Mouse (Mus musculus) liver, adult 2 months (tissue): Measurements from ENCODE around the gene Ntm.

ENCODE experiments used
- CTCF ChIP-seq: fragments of 200-500 bp; IDR thresholded peaks from 2 replicates; pipeline ENCODE4 v1.5.1; 2011; ENCODE audit warnings: low read depth, low read length, control low read depth
- POLR2A ChIP-seq: fragments of 200-500 bp; IDR thresholded peaks from 2 replicates; pipeline ENCODE4 v1.6.1; 2011; ENCODE audit warnings: low read length, control low read depth; ENCODE audit not compliant: insufficient read depth; ENCODE audit errors: extremely low read depth

DNA sequence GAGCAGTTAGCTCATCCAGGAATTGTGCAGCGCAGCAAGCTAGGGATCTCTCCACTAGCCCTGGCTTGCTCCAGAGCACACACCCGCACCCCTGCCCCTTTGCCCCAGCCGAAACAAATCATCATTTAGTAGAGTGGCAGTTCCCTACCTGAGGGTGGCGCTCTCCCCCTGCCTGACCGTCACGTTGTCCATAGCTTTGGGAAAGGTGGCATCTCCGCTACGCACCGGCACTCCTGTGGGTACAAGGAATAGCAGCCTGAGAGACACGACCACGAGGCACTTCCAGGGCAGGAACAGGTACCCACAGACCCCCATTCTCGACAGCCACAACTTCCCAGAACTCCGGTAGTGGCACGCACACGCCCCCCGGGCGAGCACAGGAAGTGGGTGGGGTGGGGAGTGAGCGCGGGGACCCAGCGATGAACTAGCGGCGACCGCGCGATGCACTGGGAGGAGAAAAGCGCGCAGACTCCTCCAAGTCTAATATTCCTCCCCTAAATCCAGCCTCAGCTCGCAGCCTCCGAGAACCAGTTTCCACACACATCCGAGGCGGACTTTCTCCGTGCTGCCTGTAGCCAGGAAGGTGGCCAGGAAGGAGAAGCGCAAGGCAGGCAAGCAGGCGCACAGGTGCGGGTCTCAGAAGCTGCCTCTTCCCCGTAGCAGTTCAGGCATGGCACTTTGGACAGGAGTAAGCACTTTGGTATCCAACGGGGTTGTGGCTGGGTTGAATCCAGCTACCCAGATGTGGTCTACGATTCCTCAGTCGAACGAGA lies 551.3 kb downstream of the Ntm start:
- no peak for TF ChIP-seq POLR2A
- peak; percentile 48; the same call in 1 of the 2 replicates for TF ChIP-seq CTCF
